Mouse (Mus musculus) midbrain, embryonic 11.5 days (tissue): ENCODE measurements around the gene Adrb1. TPM values are rescaled to one million over a fixed set of nuclear protein-coding genes. Genes with fewer than 3 reads are reported as not detected.
A peak's percentile ranks its signal among the peaks of the same experiment; 100 is the strongest.

Experiments
- ATAC-seq: fragments of 200-750 bp; cut with Nextera tagmentation; 2 replicates; pipeline ENCODE4 v1.8.0; 2017; ENCODE audit warnings: moderate TSS enrichment, moderate library complexity; ENCODE audit not compliant: low FRiP score
- DNase-seq: peaks from one replicate; pipeline ENCODE4 v3.0.0; 2015; ENCODE audit warnings: low spot score; ENCODE audit errors: missing footprints
- H3K27ac ChIP-seq: fragments of 300-500 bp; sonication (generic); 2 replicates; pipeline ENCODE4 v1.5.1; 2014; ENCODE audit warnings: low read depth, low read length
- H3K27me3 ChIP-seq: fragments of 300-500 bp; sonication (generic); 2 replicates; pipeline ENCODE4 v1.6.1; 2014; ENCODE audit warnings: mild to moderate bottlenecking, low read length, moderate library complexity, mixed read lengths; ENCODE audit not compliant: control insufficient read depth, insufficient read depth
- H3K36me3 ChIP-seq: fragments of 300-500 bp; sonication (generic); 2 replicates; pipeline ENCODE4 v1.6.1; 2014; ENCODE audit warnings: mild to moderate bottlenecking, low read length, moderate library complexity, mixed read lengths; ENCODE audit not compliant: control insufficient read depth, insufficient read depth
- H3K4me1 ChIP-seq: fragments of 300-500 bp; sonication (generic); 2 replicates; pipeline ENCODE4 v1.6.1; 2014; ENCODE audit warnings: low read length; ENCODE audit not compliant: control insufficient read depth, insufficient read depth
- H3K4me2 ChIP-seq: fragments of 300-500 bp; sonication (generic); 2 replicates; pipeline ENCODE4 v1.6.1; 2014; ENCODE audit warnings: mild to moderate bottlenecking, moderate library complexity
- H3K4me3 ChIP-seq: fragments of 300-500 bp; sonication (generic); 2 replicates; pipeline ENCODE4 v1.5.1; 2014; ENCODE audit warnings: low read depth, low read length
- H3K9ac ChIP-seq: fragments of 300-500 bp; sonication (generic); 2 replicates; pipeline ENCODE4 v1.6.1; 2014; ENCODE audit warnings: low read length
- H3K9me3 ChIP-seq: fragments of 300-500 bp; sonication (generic); 2 replicates; pipeline ENCODE4 v1.6.1; 2016; ENCODE audit warnings: low read length; ENCODE audit not compliant: control insufficient read depth
- WGBS: fragments of 180-500 bp; shearing (Covaris S2); extraction: QIAGEN DNeasy Blood & Tissue Kit; methylation state at CpG from one replicate; pipeline ENCODE4 v1.1.7; 2014; 5-methylcytosine and 5-hydroxymethylcytosine counted together
- polyA plus RNA-seq: library from polyadenylated mRNA; unstranded; fragments of >200 nt; fragmentation: Nextera tagmentation; extraction: Ambion mirVana; gene quantifications from 2 replicates; pipeline ENCODE4 v1.2.1, GENCODE M21; 2014

The Adrb1 gene
- polyA plus RNA-seq, 1 experiment from 2014 or later, result 0.15 TPM

- DNase-seq (peak; percentile 67), ATAC-seq (no peak)
- Histone ChIP-seq H3K27me3 (no peaks in the 10 kb centered on the region), H3K4me1 (no peaks in the 10 kb centered on the region), H3K36me3 (no peaks in the 10 kb centered on the region), H3K9me3 (no peaks in the 10 kb centered on the region), H3K4me3 (no peak overlapping the region), H3K9ac (no peak overlapping the region), H3K27ac (no peak overlapping the region), H3K4me2 (no peak overlapping the region)
- 83% methylated on average over 7 of the region's 7 CpGs for WGBS
Observed at GRCm38 (mm10) chr19:56685515-56685914, 36.5 kb upstream of the Adrb1 start.

- 83% methylated on average over 12 of the region's 12 CpGs for WGBS
- Histone ChIP-seq H3K9me3 (no peaks in the 10 kb centered on the region), H3K4me2 (no peak overlapping the region), H3K27ac (no peak overlapping the region), H3K9ac (no peak overlapping the region), H3K36me3 (no peaks in the 10 kb centered on the region), H3K27me3 (no peaks in the 10 kb centered on the region), H3K4me3 (no peak overlapping the region), H3K4me1 (no peaks in the 10 kb centered on the region)
- peak; percentile 39 for DNase-seq
- no peak for ATAC-seq
Observed at GRCm38 (mm10) chr19:56686218-56686617, 35.8 kb upstream of the Adrb1 start.

GRCm38 (mm10) chr19:56687026-56687635, 34.9 kb upstream of the Adrb1 start:
- Histone ChIP-seq H3K27ac (no peak overlapping the region), H3K9ac (no peak overlapping the region), H3K9me3 (no peaks in the 10 kb centered on the region), H3K4me3 (no peak overlapping the region), H3K4me2 (no peak overlapping the region), H3K36me3 (no peaks in the 10 kb centered on the region), H3K4me1 (no peaks in the 10 kb centered on the region), H3K27me3 (no peaks in the 10 kb centered on the region)
- ATAC-seq, result no peak
- no peak for DNase-seq
- WGBS, result 89% methylated on average over 8 of the region's 8 CpGs

GRCm38 (mm10) chr19:56687676-56688075, 34.3 kb upstream of the Adrb1 start:
- no peak overlapping the region for H3K4me2 ChIP-seq
- peaks cover 4% of the 10 kb centered on the region; the same call in 1 of the 2 replicates for H3K4me1 ChIP-seq
- ATAC-seq (no peak), DNase-seq (peak; percentile 75)
- WGBS, result 84% methylated on average over 10 of the region's 10 CpGs
- no peaks in the 10 kb centered on the region for H3K9me3 ChIP-seq
- no peaks in the 10 kb centered on the region for H3K36me3 ChIP-seq
- no peak overlapping the region for H3K27ac ChIP-seq
- H3K9ac ChIP-seq, result no peak overlapping the region
- H3K27me3 ChIP-seq, result no peaks in the 10 kb centered on the region
- no peak overlapping the region for H3K4me3 ChIP-seq

- ATAC-seq, result no peak
- DNase-seq, result peak; percentile 75
- no peaks in the 10 kb centered on the region for H3K36me3 ChIP-seq
Observed at GRCm38 (mm10) chr19:56688661-56689335, 33.2 kb upstream of the Adrb1 start.

GRCm38 (mm10) chr19:56689493-56689892, 32.5 kb upstream of the Adrb1 start:
- H3K27me3 ChIP-seq, result no peaks in the 10 kb centered on the region
- 88% methylated on average over 6 of the region's 6 CpGs for WGBS
- ATAC-seq, result no peak

More at GRCm38 (mm10) chr19:56688661-56689335, 33.2 kb upstream of the Adrb1 start:
- WGBS, result 88% methylated on average over 12 of the region's 12 CpGs
- Histone ChIP-seq H3K4me3 (no peak overlapping the region), H3K27ac (no peak overlapping the region), H3K27me3 (no peaks in the 10 kb centered on the region), H3K9me3 (no peaks in the 10 kb centered on the region), H3K9ac (no peak overlapping the region), H3K4me1 (peaks cover 4% of the 10 kb centered on the region; the same call in 1 of the 2 replicates), H3K4me2 (no peak overlapping the region)

GRCm38 (mm10) chr19:56691103-56691502, 30.9 kb upstream of the Adrb1 start:
- ATAC-seq (no peak), DNase-seq (peak; percentile 51)
- H3K4me3 ChIP-seq, result no peak overlapping the region
- H3K36me3 ChIP-seq, result no peaks in the 10 kb centered on the region
- no peaks in the 10 kb centered on the region for H3K9me3 ChIP-seq
- peaks cover 4% of the 10 kb centered on the region; the same call in 1 of the 2 replicates for H3K4me1 ChIP-seq
- WGBS, result 91% methylated on average over 3 of the region's 3 CpGs
- no peak overlapping the region for H3K27ac ChIP-seq
- no peaks in the 10 kb centered on the region for H3K27me3 ChIP-seq
- H3K9ac ChIP-seq, result no peak overlapping the region
- no peak overlapping the region for H3K4me2 ChIP-seq

More at GRCm38 (mm10) chr19:56689493-56689892, 32.5 kb upstream of the Adrb1 start:
- Histone ChIP-seq H3K27ac (no peak overlapping the region), H3K36me3 (no peaks in the 10 kb centered on the region), H3K4me2 (no peak overlapping the region), H3K4me3 (no peak overlapping the region), H3K9me3 (no peaks in the 10 kb centered on the region), H3K9ac (no peak overlapping the region), H3K4me1 (peaks cover 4% of the 10 kb centered on the region; the same call in 1 of the 2 replicates)
- DNase-seq, result no peak

- peak; percentile 79 for DNase-seq
- 11% methylated on average over 5 of the region's 5 CpGs for WGBS
Observed at GRCm38 (mm10) chr19:56692451-56692850, 29.5 kb upstream of the Adrb1 start.

GRCm38 (mm10) chr19:56697370-56698144, 24.4 kb upstream of the Adrb1 start:
- Histone ChIP-seq H3K4me2 (no peak overlapping the region), H3K27ac (no peak overlapping the region), H3K27me3 (no peaks in the 10 kb centered on the region), H3K4me3 (no peak overlapping the region), H3K4me1 (peaks cover 1% of the 10 kb centered on the region; the same call in 1 of the 2 replicates), H3K36me3 (no peaks in the 10 kb centered on the region), H3K9me3 (no peaks in the 10 kb centered on the region), H3K9ac (no peak overlapping the region)
- ATAC-seq (no peak), DNase-seq (peak; percentile 47)
- WGBS, result 91% methylated on average over 20 of the region's 20 CpGs

More at GRCm38 (mm10) chr19:56692451-56692850, 29.5 kb upstream of the Adrb1 start:
- Histone ChIP-seq H3K36me3 (no peaks in the 10 kb centered on the region), H3K4me1 (peaks cover 4% of the 10 kb centered on the region; the same call in 1 of the 2 replicates), H3K4me3 (no peak overlapping the region), H3K4me2 (no peak overlapping the region), H3K27me3 (no peaks in the 10 kb centered on the region), H3K9me3 (no peaks in the 10 kb centered on the region), H3K9ac (no peak overlapping the region), H3K27ac (no peak overlapping the region)
- ATAC-seq, result no peak
